In the genomic region with DNA sequence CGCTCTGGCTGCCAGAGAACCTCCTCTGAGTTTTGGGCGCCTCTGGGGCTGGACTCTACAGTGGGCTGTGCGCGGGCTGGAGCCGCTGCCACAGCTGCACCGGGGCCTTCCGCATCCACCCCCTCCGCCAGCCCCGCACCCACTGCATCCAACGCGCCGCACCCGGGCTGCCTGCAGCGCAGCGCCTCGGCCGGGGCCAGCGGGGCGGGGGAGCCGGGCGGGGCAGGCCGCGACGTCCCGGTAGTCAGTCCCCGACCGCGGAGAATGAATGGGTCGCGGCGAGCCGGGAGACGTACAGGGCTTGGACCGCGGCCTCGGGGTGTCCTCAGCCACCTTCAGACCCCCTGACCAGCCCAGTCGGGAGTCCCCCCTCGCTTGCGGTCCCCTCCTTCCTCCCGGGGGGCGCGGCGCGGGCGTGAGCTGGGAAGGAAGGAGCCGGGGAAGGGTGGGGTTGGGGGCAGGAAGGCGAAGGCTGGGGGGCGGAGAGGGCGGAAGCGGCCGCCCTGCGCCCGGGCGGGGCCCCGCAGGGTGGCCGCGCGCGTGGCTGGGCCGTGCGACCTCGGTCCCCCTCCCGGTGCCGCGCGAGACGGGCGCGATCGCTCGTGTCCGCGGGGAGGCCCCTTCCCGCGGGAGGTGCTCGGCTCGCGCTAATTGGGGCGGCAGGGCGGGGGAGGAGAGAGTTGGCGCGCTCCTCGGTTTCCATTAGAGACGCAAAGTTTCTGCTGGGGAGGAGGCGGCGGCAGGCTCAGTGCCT, we compare ENCODE assay signal across 8 mouse cellular contexts. TPM values are rescaled to one million over a fixed set of nuclear protein-coding genes. Genes with fewer than 3 reads are reported as not detected.
A peak's percentile ranks its signal among the peaks of the same experiment; 100 is the strongest.
DNase-seq lines count a peak whose midpoint lies in the region; ATAC-seq and TF ChIP-seq lines count a peak whose summit lies in the region.

No protein-coding gene starts in this region.

- peak overlapping the region; percentile 82 for H3K4me2 ChIP-seq in forebrain, embryonic 13.5 days
- peak overlapping the region; percentile 97 for H3K4me2 ChIP-seq in lung, embryonic 16.5 days (ENCODE audit: low read depth, low read length)

- WGBS in forebrain, embryonic 13.5 days: 0% methylated on average over 44 of the region's 86 CpGs
- WGBS in lung, embryonic 16.5 days: under 1% methylated on average over 60 of the region's 86 CpGs

- peak overlapping the region; percentile 80 to 86 for H3K4me3 ChIP-seq in ES-E14 (ENCODE audit: insufficient read depth in 1 of 2, low read depth in 1 of 2, low read length in 2 of 2, poor library complexity in 1 of 2, severe bottlenecking in 1 of 2)
- H3K4me3 ChIP-seq in forebrain, embryonic 13.5 days: peak overlapping the region; percentile 98
- peak overlapping the region; percentile 98 for H3K4me3 ChIP-seq in lung, embryonic 16.5 days (ENCODE audit: low read length)

- peaks cover 19% of the 10 kb centered on the region for H3K36me3 ChIP-seq in ES-E14 (ENCODE audit: control insufficient read depth, insufficient read depth, low read length, poor library complexity, severe bottlenecking)
- H3K36me3 ChIP-seq in forebrain, embryonic 13.5 days (ENCODE audit: poor library complexity, severe bottlenecking): peaks cover 25% of the 10 kb centered on the region
- H3K36me3 ChIP-seq in lung, embryonic 16.5 days (ENCODE audit: control insufficient read depth, insufficient read depth, low read length): peaks cover 18% of the 10 kb centered on the region

- peaks cover 0 to 4% of the 10 kb centered on the region in 2 experiments; a peak in 3 of 4 replicates for H3K4me1 ChIP-seq in ES-E14 (ENCODE audit: control insufficient read depth in 2 of 2, insufficient read depth in 2 of 2, low read length in 2 of 2, poor library complexity in 1 of 2)
- H3K4me1 ChIP-seq in forebrain, embryonic 13.5 days: peaks cover 36% of the 10 kb centered on the region
- H3K4me1 ChIP-seq in lung, embryonic 16.5 days (replicated peaks; ENCODE audit: control insufficient read depth, insufficient read depth, low read length): peaks cover 21% of the 10 kb centered on the region

- intact Hi-C loops in heart, postnatal 25 days (cut with DNase I): loop anchor here (1.0 to 10.0 kb wide), 7 partner anchors 12 to 525 kb away; a partner anchor contains a TSS

- H3K27ac ChIP-seq in ES-E14 (ENCODE audit: insufficient read depth, low read depth, low read length, poor library complexity, severe bottlenecking): no peak overlapping the region
- peak overlapping the region; percentile 89 for H3K27ac ChIP-seq in forebrain, embryonic 13.5 days
- H3K27ac ChIP-seq in lung, embryonic 16.5 days (ENCODE audit: low read length): peak overlapping the region; percentile 69

- in situ Hi-C loops in ES-E14 (cut with MboI; ENCODE audit: low sequenced_read_pairs in 2 of 2, unreplicated experiment in 2 of 2): no loop called here

- H3K9ac ChIP-seq in ES-E14 (ENCODE audit: insufficient read depth, low read depth, low read length, poor library complexity, severe bottlenecking): peak overlapping the region; percentile 83
- peak overlapping the region; percentile 98 for H3K9ac ChIP-seq in forebrain, embryonic 13.5 days
- peak overlapping the region; percentile 83 for H3K9ac ChIP-seq in lung, embryonic 16.5 days (ENCODE audit: low read length)

- H3K9me3 ChIP-seq in ES-E14 (ENCODE audit: control insufficient read depth, insufficient read depth, low read depth, low read length): no peaks in the 10 kb centered on the region
- H3K9me3 ChIP-seq in forebrain, embryonic 13.5 days (replicated peaks): no peaks in the 10 kb centered on the region
- H3K9me3 ChIP-seq in lung, embryonic 16.5 days (ENCODE audit: control insufficient read depth, low read length): no peaks in the 10 kb centered on the region

- H3K27me3 ChIP-seq in forebrain, embryonic 13.5 days: no peaks in the 10 kb centered on the region
- no peaks in the 10 kb centered on the region for H3K27me3 ChIP-seq in lung, embryonic 16.5 days (ENCODE audit: control insufficient read depth, insufficient read depth, low read depth, low read length)

- DNase-seq in ES-E14 (ENCODE audit: low read depth, low spot score): no peak
- DNase-seq in heart, postnatal 25 days (ENCODE audit: low spot score): peak; percentile 67
- DNase-seq in layer of hippocampus, adult 18-20 months (ENCODE audit: low spot score in 2 of 2): peak; percentile 86 to 89
- peak; percentile 48 for DNase-seq in ovary, adult 18-20 months (ENCODE audit: low spot score)
- peak; percentile 65 for DNase-seq in thymus, postnatal 10 days (ENCODE audit: low spot score in 2 of 2)

- peak; percentile 13; the same call in 1 of the 2 replicates for ATAC-seq in cerebellum, adult (ENCODE audit: insufficient number of reproducible peaks, low FRiP score, low TSS enrichment)
- ATAC-seq in forebrain, embryonic 13.5 days: peak; percentile 71
- ATAC-seq in lung, embryonic 16.5 days (ENCODE audit: low read depth): peak; percentile 78

TF ChIP-seq in ES-E14, 5 proteins besides CTCF, POLR2A, EP300 and RAD21:
- TF ChIP-seq CHD2 (IDR thresholded peaks at IDR 0.05; ENCODE audit: low read depth, low read length) (no peak), HCFC1 (IDR thresholded peaks at IDR 0.05; ENCODE audit: borderline replicate concordance, insufficient read depth, low read length) (no peak), MAFK (IDR thresholded peaks at IDR 0.05; ENCODE audit: insufficient read depth, low read depth, low read length) (no peak), ZNF384 (IDR thresholded peaks at IDR 0.05; ENCODE audit: low read depth, low read length) (no peak), ZC3H11A (IDR thresholded peaks at IDR 0.05; ENCODE audit: borderline replicate concordance, low read depth, low read length) (no peak)
TF ChIP-seq in ES-E14: peak in this region for 0.

RNA-seq across cellular contexts. Expression of a gene that starts 0.8 kb away (rescaled TPM):
- 416 and 537 TPM in 2 replicates for total RNA-seq in ES-E14 (2012; rRNA removed)
- polyA plus RNA-seq in forebrain, embryonic 13.5 days (2015; fragmentation: Nextera tagmentation; extraction: Ambion mirVana): 1,816 and 2,096 TPM in 2 replicates
- total RNA-seq in heart, postnatal 25 days (2021): 100 to 1,000 TPM; 264 to 282 TPM
- 1,000 to 10,000 TPM; 2,031 to 2,127 TPM for total RNA-seq in layer of hippocampus, adult 18-20 months (2021)
- 1,745 and 1,859 TPM in 2 replicates for polyA plus RNA-seq in lung, embryonic 16.5 days (2015; fragmentation: Nextera tagmentation; extraction: Ambion mirVana)

RNA-seq across cellular contexts. Expression of a gene that starts 40.6 kb away (rescaled TPM):
- 36.4 and 41.8 TPM in 2 replicates for total RNA-seq in ES-E14 (2012; rRNA removed)
- 14.6 and 15.7 TPM in 2 replicates for polyA plus RNA-seq in forebrain, embryonic 13.5 days (2015; fragmentation: Nextera tagmentation; extraction: Ambion mirVana)
- total RNA-seq in heart, postnatal 25 days (2021): 10 to 100 TPM in 1 of 2 experiments, 1 to 10 TPM in 1; 10.0 to 12.7 TPM
- 10 to 100 TPM; 16.8 to 17.4 TPM for total RNA-seq in layer of hippocampus, adult 18-20 months (2021)
- polyA plus RNA-seq in lung, embryonic 16.5 days (2015; fragmentation: Nextera tagmentation; extraction: Ambion mirVana): 13.2 and 14.7 TPM in 2 replicates

Comparison
In these comparisons a context has a peak if more than half of its experiments do, and no peak if none do; other contexts are left out.
1. ATAC-seq: peak in every context shown above with its lines; median percentile 78 in lung, embryonic 16.5 days; 71 in forebrain, embryonic 13.5 days; 13 in cerebellum, adult.